Mouse (Mus musculus) splenic B cell, adult 2 months (primary cell): Measurements from ENCODE around the gene Hes2.
A peak's percentile ranks its signal among the peaks of the same experiment; 100 is the strongest.

Experiments used
- DNase-seq: peaks from one replicate; pipeline ENCODE4 v3.0.0-alpha.2; 2011; ENCODE audit warnings: low read depth, low spot score
- H3K27me3 ChIP-seq: 2 replicates; pipeline ENCODE4 v1.6.1; 2012; ENCODE audit warnings: mild to moderate bottlenecking, low read length, moderate library complexity, mixed read lengths; ENCODE audit not compliant: control insufficient read depth, poor library complexity, insufficient read depth, severe bottlenecking
- H3K36me3 ChIP-seq: 2 replicates; pipeline ENCODE4 v1.6.1; 2012; ENCODE audit warnings: mild to moderate bottlenecking, low read length, moderate library complexity, mixed read lengths; ENCODE audit not compliant: control insufficient read depth, poor library complexity, insufficient read depth, severe bottlenecking

The Hes2 gene

DNA sequence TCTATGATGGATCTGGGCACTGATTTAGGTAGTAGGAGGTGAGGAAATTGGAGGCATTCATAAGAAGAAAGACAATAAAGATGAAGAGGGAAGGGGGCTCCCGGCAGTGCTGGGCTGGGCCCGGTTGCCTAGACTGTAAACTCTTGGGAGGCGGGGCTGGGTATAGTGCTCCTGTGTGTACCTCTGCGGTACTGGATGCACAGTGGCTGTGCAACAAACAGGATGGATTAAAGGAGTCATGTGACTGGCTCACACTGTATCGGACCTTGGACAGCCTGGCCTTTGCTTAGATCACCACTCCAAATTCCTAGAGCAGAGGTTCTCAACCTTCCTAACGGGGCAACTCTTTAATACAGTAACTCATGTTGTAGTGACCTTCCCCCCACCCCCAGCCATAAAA is 2.9 kb downstream of the Hes2 start:
- no peaks in the 10 kb centered on the region for H3K36me3 ChIP-seq
- 0 out of 2 replicates have a peak, but pooled peaks cover 2% of the 10 kb centered on the region for H3K27me3 ChIP-seq
- DNase-seq = no peak

GRCm38 (mm10) chr4:152162748-152163147 is 4.1 kb downstream of the Hes2 start:
- H3K27me3 ChIP-seq = 0 out of 2 replicates have a peak, but pooled peaks cover 2% of the 10 kb centered on the region
- DNase-seq = no peak
- no peaks in the 10 kb centered on the region for H3K36me3 ChIP-seq

GRCm38 (mm10) chr4:152165036-152165931 is 6.6 kb downstream of the Hes2 start:
- H3K36me3 ChIP-seq = no peaks in the 10 kb centered on the region
- DNase-seq = peak; percentile 85

GRCm38 (mm10) chr4:152168052-152168451 is 9.4 kb downstream of the Hes2 start:
- no peak for DNase-seq
- no peaks in the 10 kb centered on the region for H3K36me3 ChIP-seq
- peaks cover 2% of the 10 kb centered on the region; the same call in 1 of the 2 replicates for H3K27me3 ChIP-seq

More at GRCm38 (mm10) chr4:152165036-152165931, 6.6 kb downstream of the Hes2 start:
- H3K27me3 ChIP-seq = 0 out of 2 replicates have a peak, but pooled peaks cover 2% of the 10 kb centered on the region

DNA sequence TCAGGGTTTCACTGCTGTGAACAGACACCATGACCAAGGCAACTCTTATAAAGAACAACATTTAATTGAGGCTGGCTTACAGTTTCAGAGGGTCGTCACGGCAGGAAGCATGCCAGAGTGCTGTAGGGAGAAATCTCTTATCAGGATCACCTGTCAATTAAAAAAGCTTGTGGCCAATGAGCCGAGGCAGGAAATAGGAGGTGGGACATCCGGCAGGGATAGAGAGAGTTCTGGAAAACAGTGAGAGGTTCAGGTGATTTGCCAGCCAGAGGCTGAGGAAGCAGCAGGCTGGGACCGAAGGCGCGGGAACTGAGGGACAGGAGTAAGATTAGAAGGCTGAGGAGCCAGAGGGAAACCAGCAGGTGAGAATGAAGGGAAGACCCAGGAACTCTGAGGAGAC is 10.4 kb downstream of the Hes2 start:
- no peaks in the 10 kb centered on the region for H3K36me3 ChIP-seq
- peaks cover 2% of the 10 kb centered on the region; the same call in 1 of the 2 replicates for H3K27me3 ChIP-seq

DNA sequence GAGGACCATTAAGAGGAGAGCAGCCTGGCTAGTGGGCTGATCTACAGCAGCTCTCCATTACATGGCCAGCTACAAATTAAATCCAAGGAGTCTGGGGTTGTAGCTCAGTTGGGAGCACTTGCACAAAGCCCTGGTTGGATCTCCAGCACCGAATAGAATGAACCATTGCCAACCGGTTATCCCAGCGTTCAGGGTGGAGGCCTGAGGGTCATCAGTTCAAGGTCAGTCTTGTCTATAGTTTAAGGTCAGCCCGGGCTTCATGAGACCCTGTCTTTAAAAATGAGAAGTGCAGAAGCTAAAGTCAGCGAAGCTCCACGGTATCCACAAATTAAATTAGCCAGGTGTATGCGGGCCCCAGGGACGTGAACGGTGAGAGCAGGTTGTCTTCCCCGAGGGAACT is 11.6 kb downstream of the Hes2 start:
- peaks cover 2% of the 10 kb centered on the region; the same call in 1 of the 2 replicates for H3K27me3 ChIP-seq
- H3K36me3 ChIP-seq = no peaks in the 10 kb centered on the region
- DNase-seq = no peak

More for the DNA sequence above, 10.4 kb downstream of the Hes2 start:
- no peak for DNase-seq

DNA sequence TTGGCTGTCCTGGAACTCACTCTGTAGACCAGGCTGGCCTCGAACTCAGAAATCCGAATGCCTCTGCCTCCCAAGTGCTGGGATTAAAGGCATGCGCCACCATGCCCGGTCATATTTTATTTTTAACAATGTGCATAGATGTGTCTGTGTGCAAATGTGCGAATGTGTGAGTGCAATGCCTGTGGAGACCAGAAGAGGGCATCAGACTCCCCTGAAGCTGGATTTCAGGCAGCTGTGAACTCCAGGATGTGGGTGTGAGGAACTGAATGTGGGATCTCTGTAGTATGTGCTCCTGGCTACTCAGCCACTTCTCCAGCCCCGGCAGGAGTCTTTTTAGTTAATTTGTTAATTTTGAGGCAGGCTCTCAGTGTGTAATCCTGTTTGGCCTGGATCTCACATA is 12.9 kb downstream of the Hes2 start:
- Histone ChIP-seq H3K27me3 (peaks cover 2% of the 10 kb centered on the region; the same call in 1 of the 2 replicates), H3K36me3 (no peaks in the 10 kb centered on the region)
- DNase-seq = peak; percentile 55

DNA sequence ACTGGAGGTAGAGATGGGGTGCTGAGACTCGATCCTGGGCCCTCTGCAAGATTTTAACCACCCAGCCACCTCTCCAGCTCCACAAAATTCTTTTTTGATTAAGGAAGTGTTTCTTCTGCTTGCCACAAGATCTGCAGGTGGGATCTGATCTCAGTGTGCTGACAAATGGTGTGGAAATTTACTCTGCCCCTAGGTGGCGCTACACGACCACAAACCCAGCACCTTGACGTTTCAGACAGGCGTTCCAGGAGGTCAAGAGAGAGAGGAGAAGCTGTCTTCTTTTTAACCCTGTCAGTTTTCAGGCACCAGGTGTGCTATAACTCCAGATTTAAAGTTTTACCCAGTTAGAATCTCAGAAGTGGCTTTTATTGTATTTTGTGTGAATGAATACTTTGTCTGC is 14.4 kb downstream of the Hes2 start:
- DNase-seq = peak; percentile 92
- Histone ChIP-seq H3K27me3 (peaks cover 2% of the 10 kb centered on the region; the same call in 1 of the 2 replicates), H3K36me3 (no peaks in the 10 kb centered on the region)

DNA sequence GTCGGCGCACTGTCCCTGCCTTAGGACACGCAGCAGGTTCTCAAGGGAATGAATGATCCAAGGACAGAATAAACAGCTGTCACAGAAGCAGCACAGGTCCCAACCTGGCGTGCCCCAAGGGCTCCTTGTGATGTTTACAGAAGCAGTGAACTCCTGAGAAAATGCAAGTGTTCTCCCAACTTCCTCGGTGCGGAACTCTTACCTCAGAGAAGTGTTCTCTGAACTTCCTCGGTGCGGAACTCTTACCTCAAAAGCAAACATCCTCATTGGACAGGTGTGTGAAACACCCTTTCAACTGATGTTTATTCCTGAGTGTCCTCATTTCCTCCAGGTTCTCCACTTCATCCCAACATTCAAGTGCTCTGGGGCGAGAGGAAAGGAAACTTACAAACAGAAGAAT is 15.3 kb downstream of the Hes2 start:
- no peaks in the 10 kb centered on the region for H3K36me3 ChIP-seq
- peaks cover 4% of the 10 kb centered on the region for H3K27me3 ChIP-seq

GRCm38 (mm10) chr4:152176638-152177037 is 18.0 kb downstream of the Hes2 start:
- no peak for DNase-seq
- H3K36me3 ChIP-seq = no peaks in the 10 kb centered on the region
- H3K27me3 ChIP-seq = peaks cover 2% of the 10 kb centered on the region; the same call in 1 of the 2 replicates

More for the DNA sequence above, 15.3 kb downstream of the Hes2 start:
- no peak for DNase-seq

GRCm38 (mm10) chr4:152177174-152177536 is 18.5 kb downstream of the Hes2 start:
- Histone ChIP-seq H3K27me3 (peaks cover 2% of the 10 kb centered on the region; the same call in 1 of the 2 replicates), H3K36me3 (no peaks in the 10 kb centered on the region)
- DNase-seq = no peak

- DNase-seq = peak; percentile 94
- Histone ChIP-seq H3K27me3 (peaks cover 2% of the 10 kb centered on the region; the same call in 1 of the 2 replicates), H3K36me3 (no peaks in the 10 kb centered on the region)
Measured at GRCm38 (mm10) chr4:152177537-152178343, 19.1 kb downstream of the Hes2 start, which contains the start of gene Acot7. Acot7 (plus strand) TSS chr4:152178134.

- no peaks in the 10 kb centered on the region for H3K36me3 ChIP-seq
- no peak for DNase-seq
- peaks cover 2% of the 10 kb centered on the region; the same call in 1 of the 2 replicates for H3K27me3 ChIP-seq
Measured at GRCm38 (mm10) chr4:152178344-152178864, 19.7 kb downstream of the Hes2 start.

DNA sequence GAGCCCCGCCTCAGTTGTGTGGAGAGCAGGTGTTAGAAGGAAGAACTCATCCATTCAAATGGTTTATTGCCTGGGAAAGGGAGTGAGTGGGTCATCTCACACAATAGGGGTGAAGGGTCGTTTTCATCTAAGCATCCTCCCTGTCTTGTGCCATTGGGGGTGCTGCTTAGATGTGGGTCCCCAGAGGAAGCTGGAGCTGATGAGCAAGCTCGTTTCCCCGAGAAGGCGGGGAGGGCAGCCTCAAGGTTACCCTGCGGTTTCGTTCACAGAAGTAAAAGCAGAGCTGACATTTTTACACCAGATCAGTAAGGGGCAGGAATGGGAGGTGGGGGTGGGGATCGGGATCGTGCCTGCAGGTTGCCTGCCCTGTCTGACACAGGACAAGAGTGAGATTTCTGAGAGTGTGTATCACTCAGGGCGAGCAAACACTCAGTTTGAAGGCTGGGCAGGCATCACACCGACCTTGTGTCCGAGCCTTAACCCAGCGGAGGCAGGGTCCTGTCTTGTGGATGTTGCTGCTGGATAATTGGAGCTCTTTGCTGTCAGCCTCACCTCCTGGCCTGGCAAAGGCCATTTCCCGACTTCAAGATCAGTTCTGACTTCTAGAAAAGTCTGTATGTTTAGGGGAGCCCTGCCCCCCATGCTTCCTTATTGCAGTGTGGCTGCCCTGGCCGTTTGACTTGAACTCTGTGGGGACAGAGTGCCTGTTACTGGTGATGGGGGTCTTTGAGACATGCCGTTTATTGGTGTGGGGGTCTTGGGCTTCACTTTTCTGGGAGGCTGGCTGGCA is 20.4 kb downstream of the Hes2 start:
- Histone ChIP-seq H3K27me3 (peaks cover 2% of the 10 kb centered on the region; the same call in 1 of the 2 replicates), H3K36me3 (no peaks in the 10 kb centered on the region)
- no peak for DNase-seq
